Mouse (Mus musculus) kidney, adult 2 months (tissue): ENCODE data around the gene Ddah1. TPM values are rescaled to one million over a fixed set of nuclear protein-coding genes. Genes with fewer than 3 reads are reported as not detected.
A peak's percentile ranks its signal among the peaks of the same experiment; 100 is the strongest.

Experiments
- DNase-seq: peaks from one replicate; pipeline ENCODE4 v3.0.0; 2021
- H3K27ac ChIP-seq: fragments of 200-500 bp; 2 replicates; pipeline ENCODE4 v1.5.1; 2012; ENCODE audit warnings: low read depth, low read length, control low read depth, inconsistent platforms; ENCODE audit not compliant: insufficient read depth
- H3K27me3 ChIP-seq: fragments of 200-500 bp; replicated peaks from 2 replicates; pipeline ENCODE4 v1.6.1; 2012; ENCODE audit warnings: mild to moderate bottlenecking, moderate library complexity, low read length, inconsistent platforms; ENCODE audit not compliant: control insufficient read depth, insufficient read depth
- H3K36me3 ChIP-seq: fragments of 200-500 bp; 2 replicates; pipeline ENCODE4 v1.6.1; 2012; ENCODE audit warnings: mild to moderate bottlenecking, moderate library complexity, low read length, inconsistent platforms; ENCODE audit not compliant: control insufficient read depth, insufficient read depth
- H3K4me1 ChIP-seq: fragments of 200-500 bp; 2 replicates; pipeline ENCODE4 v1.6.1; 2011; ENCODE audit warnings: low read length; ENCODE audit not compliant: control insufficient read depth, insufficient read depth
- H3K4me3 ChIP-seq: fragments of 200-500 bp; 2 replicates; pipeline ENCODE4 v1.5.1; 2011; ENCODE audit warnings: mild to moderate bottlenecking, low read depth, low read length, control low read depth; ENCODE audit not compliant: insufficient read depth
- CTCF ChIP-seq: fragments of 200-500 bp; conservative IDR thresholded peaks from 2 replicates; pipeline ENCODE4 v1.5.1; 2011; ENCODE audit warnings: low read depth, mild to moderate bottlenecking, control low read depth, low read length, moderate library complexity, mixed read lengths; ENCODE audit not compliant: insufficient read depth, insufficient read length
- POLR2A ChIP-seq: fragments of 200-500 bp; IDR thresholded peaks from one replicate; pipeline ENCODE4 v1.6.1; 2011; ENCODE audit warnings: low read depth, low read length, control low read depth
- WGBS: fragments of 180-500 bp; shearing (Covaris S2); methylation state at CpG from one replicate; pipeline ENCODE4 v1.1.7; 2018; 5-methylcytosine and 5-hydroxymethylcytosine counted together
- polyA plus RNA-seq: library from polyadenylated mRNA; depleted of rRNA; stranded (reverse); fragments of >200 nt; gene quantifications from 2 replicates; pipeline ENCODE4 v1.2.3, GENCODE M21; 2012

Ddah1 gene
- polyA plus RNA-seq, 1 experiment, result 159 TPM

DNA sequence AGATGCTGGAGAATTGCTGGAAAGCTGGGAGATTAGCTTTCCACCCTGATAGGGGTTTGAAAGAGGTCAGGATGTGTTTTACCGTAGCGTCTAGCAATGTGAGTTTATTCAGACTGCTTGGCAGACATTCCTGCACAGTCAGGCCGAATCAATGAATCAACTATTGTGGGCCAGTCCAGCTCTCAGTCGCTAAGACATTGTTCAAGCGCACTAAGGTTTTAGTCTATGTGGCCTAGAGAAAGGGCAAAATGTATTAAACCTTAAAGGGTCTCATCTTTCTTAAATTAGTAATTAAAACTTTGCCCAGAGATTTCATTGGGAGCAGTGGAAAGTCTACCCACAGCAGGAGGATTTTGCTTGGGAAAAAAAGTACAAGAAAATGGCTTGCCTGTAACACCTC, 48.0 kb downstream of the Ddah1 start:
- Histone ChIP-seq H3K27me3 (no peaks in the 10 kb centered on the region), H3K4me3 (no peak overlapping the region), H3K4me1 (peaks cover 8% of the 10 kb centered on the region), H3K36me3 (no peaks in the 10 kb centered on the region), H3K27ac (no peak overlapping the region)
- 21% methylated on average over 5 of the region's 5 CpGs for WGBS
- DNase-seq, result peak; percentile 59
- no peak for TF ChIP-seq POLR2A
- no peak for TF ChIP-seq CTCF

DNA sequence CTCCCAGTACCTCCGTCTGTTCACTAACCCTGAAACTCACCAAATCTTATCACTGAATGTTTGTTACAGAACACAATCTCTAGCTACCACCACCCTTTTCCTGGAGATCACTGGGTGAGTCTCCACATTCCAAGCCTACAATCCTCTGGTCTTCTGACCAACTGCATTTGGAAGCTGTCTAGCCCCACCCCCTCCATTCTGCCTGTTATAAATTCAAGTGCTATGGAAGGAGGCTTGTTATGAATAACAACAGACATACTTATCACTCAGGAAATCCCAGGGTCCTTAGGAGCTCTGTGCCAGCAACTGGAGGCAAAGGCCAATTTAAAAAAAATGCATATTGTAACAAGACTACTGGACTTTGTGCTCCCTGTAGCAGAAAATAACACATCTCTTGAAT, 58.3 kb downstream of the Ddah1 start:
- Histone ChIP-seq H3K36me3 (no peaks in the 10 kb centered on the region), H3K27me3 (no peaks in the 10 kb centered on the region), H3K4me1 (peaks cover 19% of the 10 kb centered on the region), H3K4me3 (no peak overlapping the region), H3K27ac (peak overlapping the region; percentile 55; the same call in 1 of the 2 replicates)
- 36% methylated on average over 1 of the region's 1 CpGs for WGBS
- no peak for TF ChIP-seq CTCF
- TF ChIP-seq POLR2A, result no peak
- peak; percentile 41 for DNase-seq

DNA sequence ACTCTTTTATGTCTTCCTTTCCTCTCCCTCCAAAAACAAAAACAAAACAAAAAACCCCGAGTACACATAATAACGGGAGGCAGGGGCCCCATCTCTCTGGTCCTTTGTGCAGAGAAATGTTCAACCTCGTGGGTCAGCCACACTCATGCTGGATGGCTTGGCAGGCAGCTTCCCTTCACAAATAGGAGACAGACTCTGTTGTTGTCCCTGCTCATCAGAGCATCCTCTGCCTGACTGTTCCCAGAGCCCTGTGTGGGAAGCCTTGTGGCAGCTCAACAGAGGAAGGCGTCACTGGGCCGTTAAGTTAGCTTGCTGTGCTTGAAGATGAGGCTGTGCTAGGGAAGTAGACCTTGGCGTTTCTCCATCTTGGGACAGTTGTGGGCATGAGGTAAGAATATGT, 58.8 kb downstream of the Ddah1 start:
- WGBS, result 41% methylated on average over 6 of the region's 6 CpGs
- no peak for DNase-seq
- no peak for TF ChIP-seq CTCF
- TF ChIP-seq POLR2A, result no peak
- H3K27ac ChIP-seq, result no peak overlapping the region
- H3K4me3 ChIP-seq, result no peak overlapping the region
- no peaks in the 10 kb centered on the region for H3K36me3 ChIP-seq
- H3K27me3 ChIP-seq, result no peaks in the 10 kb centered on the region
- peaks cover 19% of the 10 kb centered on the region for H3K4me1 ChIP-seq

DNA sequence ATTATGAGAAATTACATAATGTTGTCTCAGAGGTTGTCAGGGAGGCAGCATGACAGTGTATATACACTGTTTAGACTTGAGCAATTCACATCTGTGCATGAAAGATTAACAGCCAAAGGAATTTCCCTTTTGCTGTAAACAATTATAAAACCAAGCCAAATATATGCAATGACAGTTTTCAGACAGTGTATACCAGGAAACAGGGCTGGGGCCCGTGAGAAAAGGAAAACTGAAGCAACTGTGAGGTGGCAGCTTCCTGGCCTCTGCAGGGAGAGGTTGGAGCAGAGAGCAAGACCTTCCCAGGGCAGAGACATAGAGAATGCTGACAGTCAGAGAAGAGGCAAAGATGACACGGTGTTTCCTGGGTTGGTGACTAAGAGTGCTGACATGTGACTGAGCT, 62.0 kb downstream of the Ddah1 start:
- peaks cover 23% of the 10 kb centered on the region for H3K4me1 ChIP-seq
- no peak overlapping the region for H3K27ac ChIP-seq
- DNase-seq, result no peak
- no peak overlapping the region for H3K4me3 ChIP-seq
- WGBS, result 34% methylated on average over 2 of the region's 2 CpGs
- no peak for TF ChIP-seq POLR2A
- no peak for TF ChIP-seq CTCF
- no peaks in the 10 kb centered on the region for H3K36me3 ChIP-seq
- no peaks in the 10 kb centered on the region for H3K27me3 ChIP-seq

DNA sequence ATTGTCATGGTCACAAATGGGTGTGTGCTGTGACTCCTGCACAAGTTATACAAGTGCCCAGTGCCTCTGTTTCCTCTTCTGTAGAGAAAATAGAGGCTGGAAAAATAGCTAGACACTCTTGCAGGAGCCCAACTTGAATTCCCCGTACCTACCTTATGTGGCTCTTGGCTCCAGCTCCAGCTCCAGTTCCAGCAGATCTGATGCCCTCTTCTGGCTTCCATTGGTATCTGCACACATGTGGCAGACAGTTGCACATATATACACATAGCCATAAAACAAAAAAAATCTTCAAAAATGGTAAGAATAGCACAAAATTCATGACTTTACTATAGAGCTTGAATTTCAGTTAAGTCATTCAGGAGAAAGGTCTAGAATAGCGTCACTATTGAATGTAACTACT, 62.5 kb downstream of the Ddah1 start:
- no peak for DNase-seq
- TF ChIP-seq CTCF (no peak), POLR2A (no peak)
- H3K36me3 ChIP-seq, result no peaks in the 10 kb centered on the region
- WGBS, result 100% methylated on average over 2 of the region's 2 CpGs
- no peaks in the 10 kb centered on the region for H3K27me3 ChIP-seq
- H3K4me3 ChIP-seq, result no peak overlapping the region
- H3K4me1 ChIP-seq, result peaks cover 26% of the 10 kb centered on the region
- H3K27ac ChIP-seq, result no peak overlapping the region

DNA sequence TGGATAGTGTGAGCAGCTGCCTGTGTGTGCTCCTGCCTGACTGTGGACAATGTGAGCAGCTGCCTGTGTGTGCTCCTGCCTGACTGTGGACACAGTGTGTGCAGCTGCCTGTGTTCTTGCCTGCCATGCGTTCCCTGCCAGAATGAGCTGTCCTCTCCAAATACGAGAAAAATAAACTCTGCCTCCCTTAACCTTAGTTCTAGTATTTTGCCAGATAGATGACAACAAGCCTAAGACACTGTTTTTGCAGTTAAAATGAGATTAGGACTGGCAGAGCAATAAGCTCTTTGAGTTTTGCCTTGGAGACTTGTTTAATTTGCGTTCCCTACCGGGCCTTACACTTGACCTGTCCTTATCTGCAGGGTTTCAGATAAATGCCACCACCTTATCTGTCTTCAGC, 63.7 kb downstream of the Ddah1 start:
- Histone ChIP-seq H3K4me3 (no peak overlapping the region), H3K27me3 (no peaks in the 10 kb centered on the region), H3K27ac (no peak overlapping the region), H3K4me1 (peaks cover 24% of the 10 kb centered on the region), H3K36me3 (no peaks in the 10 kb centered on the region)
- 85% methylated on average over 4 of the region's 4 CpGs for WGBS
- no peak for DNase-seq
- TF ChIP-seq POLR2A (no peak), CTCF (no peak)

DNA sequence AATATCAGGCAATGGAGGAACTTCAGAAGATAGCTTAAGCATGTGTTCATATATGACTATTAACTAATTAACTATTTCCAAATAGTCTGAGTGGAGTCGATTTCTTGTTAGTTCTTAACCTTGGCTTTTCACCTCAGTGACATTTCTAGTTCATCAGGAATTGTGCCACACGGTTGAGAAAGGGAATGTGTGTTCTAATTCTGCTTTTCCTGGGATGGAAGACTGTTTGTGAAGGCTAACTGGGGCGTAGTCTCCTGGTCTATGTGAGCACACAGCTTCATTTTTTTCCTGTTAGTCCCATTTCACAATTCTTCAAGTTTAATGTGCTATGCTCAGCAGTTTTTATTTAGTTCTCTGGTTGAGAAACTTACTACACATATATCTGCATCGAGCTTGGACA, 65.2 kb downstream of the Ddah1 start:
- H3K27ac ChIP-seq, result no peak overlapping the region
- 59% methylated on average over 4 of the region's 4 CpGs for WGBS
- H3K36me3 ChIP-seq, result no peaks in the 10 kb centered on the region
- peaks cover 27% of the 10 kb centered on the region for H3K4me1 ChIP-seq
- H3K27me3 ChIP-seq, result no peaks in the 10 kb centered on the region
- no peak overlapping the region for H3K4me3 ChIP-seq
- no peak for DNase-seq
- TF ChIP-seq POLR2A (no peak), CTCF (no peak)
